Mouse (Mus musculus) T-helper 1 cell (primary cell): Measurements from ENCODE around the gene Arid3b.

ENCODE experiments used
- in situ Hi-C: fragments of 300-600 bp; cut with MboI, MseI; formaldehyde crosslinking; loops from one replicate; pipeline ENCODE4 v1.15.1; 2025; ENCODE audit warnings: high pct_unique_total_duplicates

Gene Arid3b

GRCm38 (mm10) chr9:57831267-57832082, 5.1 kb downstream of the Arid3b start:
- in situ Hi-C loops = no loop called here

- in situ Hi-C loops = no loop called here
These were observed 6.6 kb downstream of the Arid3b start for GRCm38 (mm10) chr9:57829812-57830557.

GRCm38 (mm10) chr9:57823397-57823796, 13.2 kb downstream of the Arid3b start:
- in situ Hi-C loops = no loop called here

DNA sequence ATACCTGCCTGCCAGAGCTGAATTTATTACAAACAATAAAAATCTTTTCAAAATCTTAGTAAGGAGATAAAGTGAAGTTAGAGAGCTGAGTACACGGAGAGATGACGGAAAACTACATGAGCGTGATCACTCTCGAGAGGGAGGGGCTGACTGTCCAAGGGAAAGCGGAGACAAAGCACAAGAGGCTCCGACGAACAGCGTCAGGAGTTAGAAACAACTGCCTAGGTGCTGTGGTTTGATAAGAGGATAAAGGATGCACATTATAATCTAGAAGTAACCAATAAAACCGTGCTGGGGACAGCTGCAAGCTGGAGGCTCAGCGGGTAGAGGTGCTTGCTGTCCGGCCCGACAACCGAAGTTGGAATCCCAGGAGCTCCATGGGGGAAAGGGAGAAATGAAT, 13.8 kb downstream of the Arid3b start:
- in situ Hi-C loops = no loop called here

DNA sequence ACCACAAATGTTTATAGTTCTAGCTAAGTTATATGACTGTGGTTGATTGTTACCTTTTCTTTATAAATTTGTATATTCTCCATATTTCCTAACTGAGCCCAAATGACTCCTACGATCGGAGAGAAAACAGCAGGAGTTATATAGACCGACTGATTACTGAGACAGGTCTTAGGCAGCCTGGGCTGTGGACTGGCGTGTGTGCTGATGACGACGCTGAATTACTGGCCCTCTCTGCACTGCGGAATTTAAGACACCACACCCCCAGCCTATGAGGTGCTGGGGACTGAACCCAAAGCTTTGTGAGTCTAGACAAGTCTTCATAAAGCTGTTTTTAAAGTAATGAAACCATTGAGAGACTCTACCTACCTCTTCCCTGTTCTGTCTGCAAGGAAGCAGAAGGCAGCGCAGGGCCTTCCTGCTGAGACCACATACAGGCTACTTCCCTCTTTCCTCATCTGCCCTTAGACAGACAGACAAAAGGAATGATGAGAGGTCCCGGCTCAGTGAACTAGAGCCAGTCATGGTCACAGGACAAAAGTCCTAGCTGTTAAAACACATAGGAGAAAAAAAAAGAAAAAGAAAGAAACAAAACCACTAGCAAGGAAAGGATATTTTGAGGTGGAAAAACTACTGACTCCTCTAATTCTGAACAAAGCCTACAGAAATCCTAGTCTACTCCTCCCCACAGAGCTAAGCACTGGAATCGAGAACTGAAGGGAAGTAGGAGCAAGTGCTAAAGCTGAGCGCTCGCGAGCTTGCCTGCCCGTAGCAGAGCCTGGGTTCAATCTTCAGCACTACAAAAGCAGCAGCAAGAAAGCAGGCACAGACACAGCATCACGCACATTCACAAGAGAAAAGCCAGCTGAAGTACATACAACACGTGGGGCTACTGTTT, 16.2 kb downstream of the Arid3b start:
- in situ Hi-C loops = no loop called here

GRCm38 (mm10) chr9:57817220-57817667, 19.3 kb downstream of the Arid3b start:
- in situ Hi-C loops = no loop called here

GRCm38 (mm10) chr9:57814866-57815265, 21.7 kb downstream of the Arid3b start:
- in situ Hi-C loops = no loop called here

DNA sequence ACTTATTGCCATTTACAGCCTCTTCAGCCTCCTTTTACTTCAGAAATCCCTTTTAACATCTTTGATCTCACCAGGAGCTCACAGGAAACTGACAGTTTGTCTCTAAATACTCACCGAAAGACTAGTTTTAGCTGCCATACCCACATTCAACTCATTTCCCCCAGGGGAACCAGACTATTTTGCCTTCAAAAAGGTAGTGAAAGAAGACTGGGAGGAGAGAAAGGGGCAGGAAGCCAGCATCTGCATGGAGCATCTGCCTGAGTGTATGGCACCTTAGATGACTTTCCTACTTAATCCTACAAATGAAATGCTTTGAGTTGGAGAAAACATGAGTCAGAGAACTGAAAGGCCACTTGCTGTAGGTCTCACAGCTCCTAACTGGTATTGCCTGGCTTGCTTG, 22.6 kb downstream of the Arid3b start:
- in situ Hi-C loops = no loop called here

GRCm38 (mm10) chr9:57811793-57812733, 24.5 kb downstream of the Arid3b start:
- in situ Hi-C loops = no loop called here

DNA sequence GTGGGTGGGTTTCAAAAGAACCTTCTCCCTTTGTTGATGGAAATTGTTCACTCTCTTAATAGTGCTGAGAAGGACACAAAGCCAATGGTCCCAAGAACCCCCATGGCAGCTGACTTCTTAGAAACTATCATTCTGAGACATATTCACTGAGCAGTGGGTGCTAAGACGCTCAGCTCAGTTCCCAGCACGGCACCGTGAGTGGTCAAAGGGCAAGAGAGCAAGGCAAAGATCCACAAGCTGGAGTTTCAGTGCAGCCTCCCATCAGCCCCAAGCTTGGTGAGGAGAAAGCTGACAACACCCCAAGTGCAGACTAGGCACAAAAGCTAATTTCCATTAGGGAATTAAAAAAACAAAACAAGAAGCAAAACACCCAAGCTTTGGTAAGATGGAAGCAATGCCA, 25.9 kb downstream of the Arid3b start:
- in situ Hi-C loops = no loop called here

GRCm38 (mm10) chr9:57808771-57809310, 27.8 kb downstream of the Arid3b start:
- in situ Hi-C loops = no loop called here

DNA sequence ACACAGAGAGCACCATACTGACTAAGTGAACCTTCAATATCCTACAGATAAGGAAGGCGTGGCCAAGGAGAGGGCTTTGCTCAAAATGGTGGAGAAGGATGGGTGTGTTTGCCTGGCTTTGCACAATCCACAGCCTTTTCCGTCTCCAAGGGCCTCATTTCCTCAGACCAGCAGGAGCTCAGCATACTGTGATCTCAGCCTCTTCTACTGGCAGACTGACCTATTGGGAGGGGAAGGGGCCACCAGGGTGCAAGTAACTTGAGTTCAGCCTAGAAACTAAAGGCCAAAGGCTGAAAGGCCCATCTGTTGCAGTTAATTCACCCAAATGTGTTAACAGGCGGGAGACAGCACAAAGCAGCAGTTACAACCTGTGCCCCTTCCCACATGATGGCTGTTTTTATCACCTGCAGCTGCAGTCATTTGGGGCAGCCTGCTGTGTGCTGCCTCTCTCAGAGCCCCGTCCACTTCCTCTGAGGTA, 29.4 kb downstream of the Arid3b start:
- in situ Hi-C loops = no loop called here

DNA sequence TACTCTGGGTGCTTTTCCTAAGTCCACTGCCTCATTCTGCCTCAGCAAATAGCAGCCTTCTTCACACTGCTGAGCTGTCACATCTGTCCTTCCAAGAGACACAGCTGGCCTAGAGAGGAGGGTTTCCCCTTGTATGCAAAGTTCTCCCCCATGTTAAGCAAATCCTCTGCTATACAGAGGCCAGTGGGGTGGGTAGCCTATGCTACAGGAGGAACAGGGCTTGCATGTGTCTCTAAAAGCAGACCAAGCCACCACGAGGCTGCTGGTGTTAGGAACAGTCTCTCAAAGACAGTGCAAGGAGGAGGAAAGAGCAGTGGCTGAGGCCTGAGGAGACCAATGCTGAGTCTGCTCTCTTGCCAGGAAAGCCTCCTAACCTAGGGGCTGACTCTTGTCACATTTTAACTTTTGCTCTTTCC, 30.5 kb downstream of the Arid3b start:
- in situ Hi-C loops = no loop called here

DNA sequence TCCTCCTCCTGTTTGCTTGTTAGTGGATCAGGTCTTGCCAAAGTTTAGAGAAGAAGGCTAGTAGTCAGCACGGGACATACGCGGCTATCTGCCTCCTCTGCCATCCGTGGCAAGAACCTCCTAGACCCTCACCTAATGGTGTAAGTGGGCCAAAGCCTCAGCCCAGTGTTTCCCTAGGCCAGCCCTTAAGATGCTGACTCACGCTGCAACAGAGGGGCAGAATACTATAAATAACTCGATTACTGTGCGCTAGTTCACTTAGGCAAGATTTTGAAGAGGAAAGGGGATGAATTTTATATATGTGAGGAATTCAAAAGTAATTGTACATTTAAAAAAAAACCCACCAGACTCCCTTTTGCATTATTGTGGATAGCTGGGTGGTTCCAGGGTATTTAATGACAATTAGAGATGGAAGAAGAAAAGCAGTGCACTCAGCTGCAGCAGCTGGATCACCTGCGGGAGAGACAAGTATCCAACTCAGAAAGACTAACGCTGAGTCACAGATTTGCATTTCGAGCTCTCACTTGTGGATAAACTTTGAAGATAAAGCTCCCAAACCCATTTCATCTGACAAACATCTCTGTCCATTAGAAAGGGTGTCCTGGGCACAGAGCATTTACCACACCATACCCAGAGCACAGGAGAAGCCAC, 31.4 kb downstream of the Arid3b start:
- in situ Hi-C loops = no loop called here

DNA sequence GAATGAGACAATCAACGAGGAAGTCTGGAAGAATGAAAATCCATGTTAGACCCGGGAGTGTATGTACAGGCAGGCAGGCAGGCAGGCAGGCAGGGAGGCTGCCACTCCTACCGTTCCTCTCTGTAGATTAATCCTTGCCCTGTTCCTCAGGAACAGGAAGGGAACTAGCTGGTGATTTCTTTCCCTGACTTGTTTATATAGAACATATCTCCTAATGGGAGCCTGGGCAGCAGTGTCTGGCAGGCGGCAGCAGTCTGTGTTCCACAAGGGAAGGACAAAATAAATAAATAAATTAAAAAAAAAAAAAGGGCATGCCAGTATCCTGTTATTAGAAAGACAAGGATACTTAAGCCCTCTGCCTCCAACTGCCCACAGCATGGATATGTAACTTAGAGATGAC, 32.8 kb downstream of the Arid3b start:
- in situ Hi-C loops = no loop called here

GRCm38 (mm10) chr9:57803047-57803446, 33.5 kb downstream of the Arid3b start:
- in situ Hi-C loops = no loop called here

DNA sequence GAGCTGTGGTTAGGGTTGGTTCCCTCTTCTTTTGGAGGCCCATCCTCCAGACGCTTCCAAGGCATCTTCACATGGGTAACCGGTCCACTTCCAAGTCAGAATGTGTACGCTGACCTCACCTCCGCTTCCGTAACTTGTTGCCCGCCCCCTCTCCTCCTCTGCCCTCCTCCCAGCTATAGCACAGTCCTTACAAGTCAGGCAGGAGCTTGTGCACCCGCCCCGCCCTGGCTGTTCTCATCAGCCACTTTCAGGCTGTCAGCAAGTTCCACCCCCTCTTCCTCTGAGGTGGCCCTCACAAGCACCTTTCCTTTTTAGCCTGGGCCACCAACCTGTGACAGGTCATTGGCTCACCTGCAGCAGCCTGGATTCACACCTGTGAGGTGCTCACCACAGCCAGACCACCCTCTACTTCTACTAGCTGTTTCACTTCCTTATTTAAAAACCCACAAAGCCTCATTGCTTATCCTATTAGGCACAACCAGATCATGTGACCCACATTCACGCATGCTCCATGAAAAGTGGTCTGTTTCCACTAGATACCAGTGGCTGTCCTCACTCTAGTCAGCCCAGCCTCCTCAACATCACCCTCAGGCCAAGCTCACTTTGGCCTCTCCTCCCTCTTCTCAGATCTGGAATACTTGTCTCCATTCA, 36.1 kb downstream of the Arid3b start:
- in situ Hi-C loops = no loop called here

DNA sequence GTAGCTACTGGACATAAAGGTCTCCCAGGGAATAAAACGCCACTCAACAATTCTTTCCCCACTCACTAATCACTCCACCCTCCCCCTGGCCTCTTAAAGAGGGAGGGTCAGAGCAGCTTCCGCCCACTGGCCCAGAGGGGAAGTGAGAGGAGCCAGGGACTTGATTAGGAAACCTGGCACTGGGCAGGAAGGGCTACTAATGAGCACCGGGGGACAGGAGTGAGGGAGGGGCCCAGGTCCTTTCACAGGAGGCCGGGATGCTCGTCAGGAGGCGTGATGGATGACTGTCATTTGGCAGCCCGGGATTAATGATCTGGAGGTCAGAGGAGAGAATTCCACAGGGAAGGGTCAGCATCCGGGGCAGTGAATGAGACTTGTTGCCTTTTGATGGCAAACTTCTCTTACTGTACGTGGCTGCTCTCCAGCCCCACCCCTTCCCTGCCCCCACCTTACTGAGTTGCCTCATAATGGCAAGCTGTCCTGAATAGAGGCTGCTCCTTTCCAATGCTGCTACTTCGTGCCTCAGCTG, 37.8 kb downstream of the Arid3b start:
- in situ Hi-C loops = no loop called here

GRCm38 (mm10) chr9:57797456-57797855, 39.1 kb downstream of the Arid3b start:
- in situ Hi-C loops = no loop called here
